Mouse (Mus musculus) forebrain, embryonic 16.5 days (tissue): ENCODE results near the gene Bcas3. TPM values are rescaled to one million over a fixed set of nuclear protein-coding genes. Genes with fewer than 3 reads are reported as not detected.

Source experiments
- ATAC-seq: fragments of 200-750 bp; cut with Nextera tagmentation; 2 replicates; pipeline ENCODE4 v1.8.0; 2017; ENCODE audit warnings: mild to moderate bottlenecking, moderate library complexity
- H3K27ac ChIP-seq: fragments of 300-500 bp; sonication (generic); 2 replicates; pipeline ENCODE4 v1.5.1; 2014; ENCODE audit warnings: low read length, control low read depth
- H3K27me3 ChIP-seq: fragments of 300-500 bp; sonication (generic); replicated peaks from 2 replicates; pipeline ENCODE4 v1.6.1; 2014; ENCODE audit warnings: low read length; ENCODE audit not compliant: control insufficient read depth, insufficient read depth
- H3K36me3 ChIP-seq: fragments of 300-500 bp; sonication (generic); 2 replicates; pipeline ENCODE4 v1.6.1; 2014; ENCODE audit not compliant: control insufficient read depth, insufficient read depth
- H3K4me1 ChIP-seq: fragments of 300-500 bp; sonication (generic); replicated peaks from 2 replicates; pipeline ENCODE4 v1.6.1; 2014; ENCODE audit warnings: low read length; ENCODE audit not compliant: control insufficient read depth, insufficient read depth
- H3K4me2 ChIP-seq: fragments of 300-500 bp; sonication (generic); 2 replicates; pipeline ENCODE4 v1.6.1; 2014; ENCODE audit warnings: mild to moderate bottlenecking, low read length, control low read depth
- H3K4me3 ChIP-seq: fragments of 300-500 bp; sonication (generic); replicated peaks from 2 replicates; pipeline ENCODE4 v1.5.1; 2014; ENCODE audit warnings: mild to moderate bottlenecking, low read length, control low read depth
- H3K9ac ChIP-seq: fragments of 300-500 bp; sonication (generic); replicated peaks from 2 replicates; pipeline ENCODE4 v1.6.1; 2014; ENCODE audit warnings: low read depth, low read length, control low read depth
- H3K9me3 ChIP-seq: fragments of 300-500 bp; sonication (generic); 2 replicates; pipeline ENCODE4 v1.6.1; 2016; ENCODE audit warnings: low read length; ENCODE audit not compliant: control insufficient read depth
- WGBS: fragments of 180-500 bp; shearing (Covaris S2); extraction: QIAGEN DNeasy Blood & Tissue Kit; methylation state at CpG from one replicate; pipeline ENCODE4 v1.1.7; 2014; 5-methylcytosine and 5-hydroxymethylcytosine counted together
- polyA plus RNA-seq: library from polyadenylated mRNA; unstranded; fragments of >200 nt; fragmentation: Nextera tagmentation; extraction: Ambion mirVana; gene quantifications from 2 replicates; pipeline ENCODE4 v1.2.1, GENCODE M21; 2015

Gene Bcas3
- polyA plus RNA-seq, 1 experiment from 2014 or later, result 31.9 TPM

- Histone ChIP-seq H3K4me2 (no peak overlapping the region), H3K27me3 (no peaks in the 10 kb centered on the region), H3K4me3 (no peak overlapping the region), H3K36me3 (no peaks in the 10 kb centered on the region), H3K9ac (no peak overlapping the region), H3K4me1 (no peaks in the 10 kb centered on the region), H3K9me3 (no peaks in the 10 kb centered on the region), H3K27ac (no peak overlapping the region)
- no peak for ATAC-seq
- WGBS, result 92% methylated on average over 11 of the region's 11 CpGs
Measured at GRCm38 (mm10) chr11:85800380-85800779, 447.4 kb downstream of the Bcas3 start.

GRCm38 (mm10) chr11:85804048-85804447 is 451.1 kb downstream of the Bcas3 start:
- ATAC-seq, result no peak
- WGBS, result 75% methylated on average over 5 of the region's 5 CpGs
- no peak overlapping the region for H3K4me3 ChIP-seq

DNA sequence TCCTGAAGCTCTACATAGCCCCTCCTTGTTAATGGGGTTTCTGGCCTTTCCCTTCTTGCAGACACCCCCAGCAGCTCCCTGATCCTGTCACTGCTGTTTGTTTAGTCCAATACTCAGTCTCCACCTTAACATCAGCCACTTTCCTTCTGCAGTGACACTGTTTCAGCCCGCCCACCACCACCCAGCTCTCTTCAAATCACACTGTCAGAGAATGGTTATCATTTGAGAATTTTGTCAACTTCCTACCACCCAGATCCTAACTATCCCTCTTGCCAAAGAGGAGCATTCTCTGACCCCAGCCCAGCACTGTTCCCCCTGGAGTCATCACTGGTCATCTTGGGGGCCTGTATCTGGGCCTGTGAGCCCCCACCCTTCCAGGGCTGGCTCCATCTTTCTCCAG is 452.8 kb downstream of the Bcas3 start:
- 79% methylated on average over 1 of the region's 1 CpGs for WGBS
- no peak overlapping the region for H3K4me3 ChIP-seq
- no peak overlapping the region for H3K9ac ChIP-seq
- H3K4me1 ChIP-seq, result no peaks in the 10 kb centered on the region
- H3K4me2 ChIP-seq, result no peak overlapping the region
- no peak overlapping the region for H3K27ac ChIP-seq
- H3K27me3 ChIP-seq, result no peaks in the 10 kb centered on the region
- no peak for ATAC-seq
- H3K36me3 ChIP-seq, result no peaks in the 10 kb centered on the region
- H3K9me3 ChIP-seq, result no peaks in the 10 kb centered on the region

More at GRCm38 (mm10) chr11:85804048-85804447, 451.1 kb downstream of the Bcas3 start:
- no peaks in the 10 kb centered on the region for H3K9me3 ChIP-seq
- H3K4me2 ChIP-seq, result no peak overlapping the region
- no peaks in the 10 kb centered on the region for H3K36me3 ChIP-seq
- H3K27me3 ChIP-seq, result no peaks in the 10 kb centered on the region
- no peak overlapping the region for H3K27ac ChIP-seq
- no peaks in the 10 kb centered on the region for H3K4me1 ChIP-seq
- H3K9ac ChIP-seq, result no peak overlapping the region

DNA sequence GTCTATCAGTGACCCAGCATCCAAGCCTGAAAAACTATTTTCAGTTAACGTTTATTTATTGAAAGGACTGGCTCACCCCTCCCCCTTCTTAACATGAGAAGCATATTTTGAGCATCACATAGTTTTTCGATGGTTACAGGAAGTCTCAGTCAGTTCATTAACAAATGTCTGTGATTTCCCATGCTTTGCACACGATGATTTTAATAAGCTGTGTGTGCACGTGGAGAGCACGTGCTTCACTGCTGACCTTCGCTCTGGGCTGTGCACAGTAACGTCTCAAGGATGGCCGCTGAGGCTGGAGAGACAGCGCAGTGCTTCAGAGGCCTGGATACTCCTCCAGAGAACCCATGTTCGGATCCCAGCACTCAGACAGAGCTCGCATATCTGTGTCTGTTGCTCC is 454.4 kb downstream of the Bcas3 start:
- ATAC-seq, result no peak
- Histone ChIP-seq H3K9ac (no peak overlapping the region), H3K36me3 (no peaks in the 10 kb centered on the region), H3K9me3 (no peaks in the 10 kb centered on the region), H3K4me2 (no peak overlapping the region), H3K4me1 (no peaks in the 10 kb centered on the region), H3K4me3 (no peak overlapping the region), H3K27me3 (no peaks in the 10 kb centered on the region), H3K27ac (no peak overlapping the region)
- WGBS, result 86% methylated on average over 11 of the region's 11 CpGs

DNA sequence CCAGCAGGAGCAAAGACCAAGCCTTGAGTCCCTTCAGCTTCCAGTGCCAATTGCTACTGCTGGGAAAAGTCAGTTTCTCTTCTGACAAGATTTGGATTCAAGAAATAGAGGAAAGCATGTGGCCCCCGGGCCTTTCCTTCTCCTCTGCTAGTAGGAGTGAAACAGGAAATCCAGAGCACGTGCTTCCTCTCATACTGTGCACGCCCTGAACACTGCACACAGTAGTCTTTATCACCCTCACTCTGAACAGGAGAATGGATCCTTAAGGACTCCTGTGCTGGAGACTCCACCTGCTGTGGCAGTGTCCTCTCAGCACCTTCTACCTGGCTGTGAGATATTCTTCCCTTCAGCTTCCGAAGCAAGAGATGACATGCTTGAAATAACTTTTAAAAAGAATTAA is 458.3 kb downstream of the Bcas3 start:
- H3K9ac ChIP-seq, result no peak overlapping the region
- H3K4me2 ChIP-seq, result no peak overlapping the region
- H3K27me3 ChIP-seq, result 0 out of 2 replicates have a peak, but pooled peaks cover 3% of the 10 kb centered on the region
- H3K36me3 ChIP-seq, result no peaks in the 10 kb centered on the region
- no peak overlapping the region for H3K27ac ChIP-seq
- no peak for ATAC-seq
- WGBS, result 82% methylated on average over 4 of the region's 4 CpGs
- H3K4me1 ChIP-seq, result no peaks in the 10 kb centered on the region
- no peaks in the 10 kb centered on the region for H3K9me3 ChIP-seq
- H3K4me3 ChIP-seq, result no peak overlapping the region

- Histone ChIP-seq H3K9me3 (no peaks in the 10 kb centered on the region), H3K27me3 (0 out of 2 replicates have a peak, but pooled peaks cover 3% of the 10 kb centered on the region), H3K36me3 (no peaks in the 10 kb centered on the region), H3K4me2 (no peak overlapping the region), H3K4me1 (no peaks in the 10 kb centered on the region), H3K9ac (no peak overlapping the region), H3K27ac (no peak overlapping the region), H3K4me3 (no peak overlapping the region)
- ATAC-seq, result no peak
- 87% methylated on average over 5 of the region's 5 CpGs for WGBS
Measured at GRCm38 (mm10) chr11:85811676-85812075, 458.7 kb downstream of the Bcas3 start.

DNA sequence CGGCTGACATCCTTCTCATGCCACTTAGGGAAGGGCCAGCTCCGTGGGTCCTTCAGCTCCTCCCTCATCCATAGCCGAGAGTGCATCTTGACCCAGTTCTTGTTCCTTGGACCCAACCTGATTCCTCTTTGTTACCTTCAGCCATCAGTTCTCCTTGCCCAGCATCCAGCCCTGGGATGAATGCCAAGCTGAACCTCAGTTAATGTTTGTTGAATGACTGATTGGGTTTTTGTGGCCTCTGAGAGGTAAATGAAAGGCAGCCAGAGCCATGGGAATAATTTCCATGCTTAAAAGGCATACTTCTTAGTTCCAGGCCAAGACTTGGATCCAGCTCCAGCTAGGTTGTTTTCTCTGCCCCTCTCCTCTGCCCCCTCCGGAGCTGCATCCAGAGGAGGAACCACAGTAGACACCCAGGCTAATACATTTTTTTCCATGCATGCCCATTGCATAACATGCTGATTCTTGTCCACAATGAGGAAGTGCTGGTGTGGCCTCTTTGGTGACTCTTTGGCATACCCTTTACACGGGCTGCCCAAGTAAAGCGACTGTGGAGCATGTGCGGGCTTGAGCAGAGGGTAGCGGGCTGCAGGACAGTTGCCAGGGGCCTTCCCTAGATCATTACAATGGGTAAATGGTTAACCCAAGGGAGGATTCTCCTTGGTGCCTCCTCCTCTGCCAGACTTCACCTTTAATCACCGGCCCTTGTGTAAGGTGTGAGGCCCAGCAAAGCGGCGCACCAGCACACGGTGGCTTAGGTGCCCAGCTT is 459.4 kb downstream of the Bcas3 start:
- H3K9me3 ChIP-seq, result no peaks in the 10 kb centered on the region
- no peak overlapping the region for H3K4me3 ChIP-seq
- no peaks in the 10 kb centered on the region for H3K4me1 ChIP-seq
- H3K27ac ChIP-seq, result no peak overlapping the region
- 81% methylated on average over 12 of the region's 12 CpGs for WGBS
- 0 out of 2 replicates have a peak, but pooled peaks cover 3% of the 10 kb centered on the region for H3K27me3 ChIP-seq
- no peaks in the 10 kb centered on the region for H3K36me3 ChIP-seq
- H3K4me2 ChIP-seq, result no peak overlapping the region
- ATAC-seq, result no peak
- no peak overlapping the region for H3K9ac ChIP-seq

GRCm38 (mm10) chr11:85814678-85815077 is 461.7 kb downstream of the Bcas3 start:
- Histone ChIP-seq H3K27me3 (0 out of 2 replicates have a peak, but pooled peaks cover 3% of the 10 kb centered on the region), H3K27ac (no peak overlapping the region), H3K36me3 (no peaks in the 10 kb centered on the region), H3K9ac (no peak overlapping the region), H3K4me3 (no peak overlapping the region), H3K4me2 (no peak overlapping the region), H3K9me3 (no peaks in the 10 kb centered on the region), H3K4me1 (no peaks in the 10 kb centered on the region)
- ATAC-seq, result no peak
- WGBS, result 30% methylated on average over 4 of the region's 4 CpGs

DNA sequence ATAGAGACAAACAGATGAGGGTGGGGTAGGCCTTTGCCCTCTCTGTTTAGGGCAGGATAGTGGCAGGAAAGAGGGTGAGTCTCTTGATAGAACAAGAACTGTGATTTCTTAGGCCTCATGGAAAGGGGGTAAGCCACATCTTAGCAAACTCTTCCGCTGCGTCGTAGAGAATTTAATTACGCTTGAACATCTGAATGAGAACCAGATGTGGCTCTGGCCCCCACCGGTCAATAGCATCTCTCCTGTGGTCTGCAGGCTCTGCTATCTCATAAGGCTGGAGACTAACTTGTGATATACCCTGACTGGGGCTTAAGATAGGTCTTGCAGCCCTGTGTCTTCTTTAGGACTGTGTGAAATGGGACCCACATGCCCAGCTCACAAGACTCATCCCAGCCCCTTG is 463.5 kb downstream of the Bcas3 start:
- 92% methylated on average over 5 of the region's 5 CpGs for WGBS
- no peak for ATAC-seq
- H3K27me3 ChIP-seq, result 0 out of 2 replicates have a peak, but pooled peaks cover 3% of the 10 kb centered on the region

More for the DNA sequence above, 463.5 kb downstream of the Bcas3 start:
- Histone ChIP-seq H3K36me3 (no peaks in the 10 kb centered on the region), H3K4me3 (no peak overlapping the region), H3K27ac (no peak overlapping the region), H3K9me3 (no peaks in the 10 kb centered on the region), H3K9ac (no peak overlapping the region), H3K4me1 (no peaks in the 10 kb centered on the region), H3K4me2 (no peak overlapping the region)
